Mouse (Mus musculus) MEL (cell line): ENCODE results near the gene Uckl1.

Source experiments
- CTCF ChIP-seq, 3 experiments: IDR thresholded peaks in 2 of 3; conservative IDR thresholded peaks in 1 of 3; 2 replicates each; pipeline ENCODE4 v1.5.1; 2011 to 2012; ENCODE audit warnings: low read length in 3 of 3, low read depth in 2 of 3, mild to moderate bottlenecking in 2 of 3, improper control_type of control experiment in 1 of 3, inconsistent platforms in 1 of 3, mixed read lengths in 1 of 3, moderate library complexity in 1 of 3; ENCODE audit not compliant: control insufficient read depth in 1 of 3, insufficient read depth in 1 of 3, poor library complexity in 1 of 3, severe bottlenecking in 1 of 3
- GABPA ChIP-seq: IDR thresholded peaks from 2 replicates; pipeline ENCODE4 v1.6.1; 2012; ENCODE audit warnings: low read depth, mild to moderate bottlenecking, inconsistent platforms, low read length, improper control_type of control experiment, moderate library complexity
- MYB ChIP-seq: IDR thresholded peaks from 2 replicates; pipeline ENCODE4 v1.6.1; 2011; ENCODE audit warnings: mild to moderate bottlenecking, low read depth, low read length, improper control_type of control experiment
- NRF1 ChIP-seq: IDR thresholded peaks from 2 replicates; pipeline ENCODE4 v1.6.1; 2014; ENCODE audit warnings: low read depth, mild to moderate bottlenecking, inconsistent platforms, low read length, improper control_type of control experiment, moderate library complexity; ENCODE audit not compliant: poor library complexity, insufficient read depth, severe bottlenecking
- POLR2A ChIP-seq, 2 experiments: IDR thresholded peaks; 2 replicates each; pipeline ENCODE4 v1.6.1; 2011 to 2012; ENCODE audit warnings: low read length in 2 of 2, mild to moderate bottlenecking in 2 of 2, control low read depth in 1 of 2, improper control_type of control experiment in 1 of 2, low read depth in 1 of 2, moderate library complexity in 1 of 2; ENCODE audit not compliant: control insufficient read depth in 1 of 2, insufficient read depth in 1 of 2, poor library complexity in 1 of 2
- RAD21 ChIP-seq: IDR thresholded peaks from 2 replicates; pipeline ENCODE4 v1.6.1; 2011; ENCODE audit warnings: mild to moderate bottlenecking, low read depth, low read length, improper control_type of control experiment
- UBTF ChIP-seq: IDR thresholded peaks from 2 replicates; pipeline ENCODE4 v1.6.1; 2012; ENCODE audit warnings: low read depth, mild to moderate bottlenecking, inconsistent platforms, low read length, improper control_type of control experiment, moderate library complexity, borderline replicate concordance; ENCODE audit not compliant: insufficient read depth
- ZMIZ1 ChIP-seq: IDR thresholded peaks from 2 replicates; pipeline ENCODE4 v1.6.1; 2012; ENCODE audit warnings: low read depth, mild to moderate bottlenecking, inconsistent platforms, low read length, improper control_type of control experiment, moderate library complexity

- TF ChIP-seq GABPA, result no peak
- no peak for TF ChIP-seq UBTF
- TF ChIP-seq ZMIZ1, result no peak
- no peak for TF ChIP-seq NRF1
- no peak for TF ChIP-seq POLR2A (IDR thresholded peaks at IDR 0.05; ENCODE audit: control insufficient read depth in 1 of 2, insufficient read depth in 1 of 2, low read depth in 1 of 2, low read length in 2 of 2, poor library complexity in 1 of 2)
- no peak for TF ChIP-seq MYB
- no peak for TF ChIP-seq CTCF (IDR thresholded peaks at IDR 0.05 in 2 of 3, conservative IDR thresholded peaks at IDR 0.05 in 1 of 3; ENCODE audit: control insufficient read depth in 1 of 3, insufficient read depth in 1 of 3, low read depth in 2 of 3, low read length in 3 of 3, poor library complexity in 1 of 3, severe bottlenecking in 1 of 3)
- TF ChIP-seq RAD21, result no peak
Observed at GRCm38 (mm10) chr2:181582358-181582757, 2.3 kb downstream of the Uckl1 start.
